Mouse (Mus musculus) liver, embryonic 15.5 days (tissue): ENCODE results near the gene Fam222b. TPM values are rescaled to one million over a fixed set of nuclear protein-coding genes. Genes with fewer than 3 reads are reported as not detected.
A peak's percentile ranks its signal among the peaks of the same experiment; 100 is the strongest.

Experiments
- ATAC-seq: fragments of 200-750 bp; cut with Nextera tagmentation; 2 replicates; pipeline ENCODE4 v1.8.0; 2017; ENCODE audit warnings: moderate number of reproducible peaks, mild to moderate bottlenecking, moderate library complexity; ENCODE audit not compliant: insufficient read depth
- H3K27ac ChIP-seq: fragments of 300-500 bp; sonication (generic); replicated peaks from 2 replicates; pipeline ENCODE4 v1.5.1; 2015; ENCODE audit warnings: mild to moderate bottlenecking, inconsistent platforms
- H3K27me3 ChIP-seq: fragments of 300-500 bp; sonication (generic); 2 replicates; pipeline ENCODE4 v1.6.1; 2015; ENCODE audit warnings: mild to moderate bottlenecking, inconsistent platforms
- H3K36me3 ChIP-seq: fragments of 300-500 bp; sonication (generic); replicated peaks from 2 replicates; pipeline ENCODE4 v1.6.1; 2015; ENCODE audit warnings: moderate library complexity, mild to moderate bottlenecking, inconsistent platforms
- H3K4me1 ChIP-seq: fragments of 300-500 bp; sonication (generic); replicated peaks from 2 replicates; pipeline ENCODE4 v1.6.1; 2015; ENCODE audit warnings: inconsistent platforms
- H3K4me2 ChIP-seq: fragments of 300-500 bp; sonication (generic); 2 replicates; pipeline ENCODE4 v1.6.1; 2015; ENCODE audit warnings: moderate library complexity, mild to moderate bottlenecking, inconsistent platforms
- H3K4me3 ChIP-seq: fragments of 300-500 bp; sonication (generic); replicated peaks from 2 replicates; pipeline ENCODE4 v1.5.1; 2015; ENCODE audit warnings: mild to moderate bottlenecking, inconsistent platforms
- H3K9ac ChIP-seq: fragments of 300-500 bp; sonication (generic); 2 replicates; pipeline ENCODE4 v1.6.1; 2015; ENCODE audit warnings: moderate library complexity, mild to moderate bottlenecking, inconsistent platforms
- H3K9me3 ChIP-seq: fragments of 300-500 bp; sonication (generic); replicated peaks from 2 replicates; pipeline ENCODE4 v1.6.1; 2016; ENCODE audit warnings: inconsistent platforms
- WGBS: fragments of 180-500 bp; shearing (Covaris S2); methylation state at CpG from one replicate; pipeline ENCODE4 v1.1.7; 2015; ENCODE audit warnings: mixed read lengths; ENCODE audit not compliant: insufficient replicate concordance; 5-methylcytosine and 5-hydroxymethylcytosine counted together
- polyA plus RNA-seq: library from polyadenylated mRNA; unstranded; fragments of >200 nt; fragmentation: Nextera tagmentation; extraction: Ambion mirVana; gene quantifications from 2 replicates; pipeline ENCODE4 v1.2.1, GENCODE M21; 2015

Gene Fam222b
- polyA plus RNA-seq, 1 experiment from 2014 or later: 4.3 TPM

DNA sequence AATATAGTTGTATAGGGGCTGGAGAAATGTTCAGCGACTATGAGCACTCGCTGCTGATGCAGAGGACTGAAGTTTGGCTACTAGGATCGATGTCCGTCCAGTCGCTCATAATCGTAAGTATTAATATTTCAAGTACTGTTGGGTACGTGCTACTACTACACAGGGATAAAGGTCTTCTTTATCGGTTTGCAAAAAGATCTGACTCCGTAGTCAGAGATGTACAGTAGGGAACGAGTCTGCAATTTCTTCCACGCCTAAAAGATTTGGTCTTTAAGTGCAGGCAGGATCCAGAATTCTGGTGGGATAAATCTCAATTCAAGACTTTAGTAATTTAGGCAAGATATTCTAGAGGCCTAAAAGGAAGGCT lies 340 bp upstream of the Fam222b start:
- 45% methylated on average over 11 of the region's 11 CpGs for WGBS
- H3K36me3 ChIP-seq: no peaks in the 10 kb centered on the region
- no peak for ATAC-seq
- peak overlapping the region; percentile 68 for H3K4me3 ChIP-seq
- peaks cover 10% of the 10 kb centered on the region; the same call in 1 of the 2 replicates for H3K27me3 ChIP-seq
- H3K27ac ChIP-seq: peak overlapping the region; percentile 55
- peak overlapping the region; percentile 62 for H3K9ac ChIP-seq
- peaks cover 32% of the 10 kb centered on the region for H3K4me1 ChIP-seq
- peak overlapping the region; percentile 94 for H3K4me2 ChIP-seq
- no peaks in the 10 kb centered on the region for H3K9me3 ChIP-seq

GRCm38 (mm10) chr11:78095144-78095516 lies 670 bp downstream of the Fam222b start:
- no peak; the same call in 1 of the 2 replicates for ATAC-seq
- Histone ChIP-seq H3K4me3 (peak overlapping the region; percentile 68), H3K4me1 (peaks cover 32% of the 10 kb centered on the region), H3K9ac (peak overlapping the region; percentile 62), H3K9me3 (no peaks in the 10 kb centered on the region), H3K27me3 (peaks cover 10% of the 10 kb centered on the region; the same call in 1 of the 2 replicates), H3K4me2 (peak overlapping the region; percentile 94), H3K36me3 (no peaks in the 10 kb centered on the region), H3K27ac (0 out of 2 replicates have a peak overlapping the region, but pooled peaks have one; percentile 55)
- 28% methylated on average over 5 of the region's 5 CpGs for WGBS

DNA sequence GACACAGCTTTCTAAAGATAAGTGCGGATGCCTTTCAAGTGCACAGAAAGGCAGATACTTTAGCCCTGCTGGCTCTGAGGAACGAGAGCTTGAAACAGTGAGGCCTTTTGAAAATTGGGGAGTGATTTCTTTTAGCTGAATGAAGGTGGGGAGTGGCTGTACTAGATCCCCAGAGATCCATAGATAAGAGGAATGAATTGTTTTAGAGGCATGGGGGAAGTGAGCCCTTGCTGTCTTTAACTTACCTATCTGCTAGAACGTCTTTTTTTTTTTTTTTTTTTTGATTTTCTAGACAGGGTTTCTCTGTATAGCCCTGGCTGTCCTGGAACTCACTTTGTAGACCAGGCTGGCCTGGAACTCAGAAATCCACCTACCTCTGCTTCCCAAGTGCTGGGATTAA lies 2.6 kb downstream of the Fam222b start:
- H3K27me3 ChIP-seq: peaks cover 10% of the 10 kb centered on the region; the same call in 1 of the 2 replicates
- no peak overlapping the region for H3K27ac ChIP-seq
- H3K4me2 ChIP-seq: peak overlapping the region; percentile 6
- no peak overlapping the region for H3K9ac ChIP-seq
- H3K4me3 ChIP-seq: no peak overlapping the region
- H3K4me1 ChIP-seq: peaks cover 41% of the 10 kb centered on the region
- no peak for ATAC-seq
- H3K36me3 ChIP-seq: no peaks in the 10 kb centered on the region
- H3K9me3 ChIP-seq: no peaks in the 10 kb centered on the region
- WGBS: 42% methylated on average over 3 of the region's 3 CpGs

- Histone ChIP-seq H3K9me3 (no peaks in the 10 kb centered on the region), H3K27ac (peak overlapping the region; percentile 51), H3K4me2 (0 out of 2 replicates have a peak overlapping the region, but pooled peaks have one; percentile 14), H3K4me1 (peaks cover 43% of the 10 kb centered on the region), H3K9ac (no peak overlapping the region), H3K27me3 (0 out of 2 replicates have a peak, but pooled peaks cover under 1% of the 10 kb centered on the region), H3K36me3 (no peaks in the 10 kb centered on the region), H3K4me3 (peak overlapping the region; percentile 17; the same call in 1 of the 2 replicates)
- 54% methylated on average over 11 of the region's 11 CpGs for WGBS
- ATAC-seq: no peak
Observed at GRCm38 (mm10) chr11:78100746-78101145, 6.3 kb downstream of the Fam222b start.

- Histone ChIP-seq H3K4me1 (peaks cover 31% of the 10 kb centered on the region), H3K36me3 (0 out of 2 replicates have a peak, but pooled peaks cover 5% of the 10 kb centered on the region), H3K4me2 (no peak overlapping the region), H3K27me3 (no peaks in the 10 kb centered on the region), H3K4me3 (no peak overlapping the region), H3K9me3 (no peaks in the 10 kb centered on the region), H3K27ac (peak overlapping the region; percentile 49; the same call in 1 of the 2 replicates), H3K9ac (no peak overlapping the region)
- no peak for ATAC-seq
- 62% methylated on average over 5 of the region's 5 CpGs for WGBS
Observed at GRCm38 (mm10) chr11:78102142-78102541, 7.7 kb downstream of the Fam222b start.

GRCm38 (mm10) chr11:78102958-78103747 lies 8.7 kb downstream of the Fam222b start:
- Histone ChIP-seq H3K36me3 (0 out of 2 replicates have a peak, but pooled peaks cover 5% of the 10 kb centered on the region), H3K4me3 (no peak overlapping the region), H3K27ac (peak overlapping the region; percentile 49), H3K9ac (no peak overlapping the region; the same call in 1 of the 2 replicates), H3K27me3 (no peaks in the 10 kb centered on the region), H3K4me2 (no peak overlapping the region), H3K9me3 (no peaks in the 10 kb centered on the region), H3K4me1 (peaks cover 28% of the 10 kb centered on the region)
- ATAC-seq: no peak
- 30% methylated on average over 5 of the region's 5 CpGs for WGBS

GRCm38 (mm10) chr11:78104501-78104900 lies 10.0 kb downstream of the Fam222b start:
- ATAC-seq: no peak
- H3K9me3 ChIP-seq: no peaks in the 10 kb centered on the region
- H3K27me3 ChIP-seq: no peaks in the 10 kb centered on the region
- H3K4me1 ChIP-seq: peaks cover 30% of the 10 kb centered on the region
- H3K9ac ChIP-seq: no peak overlapping the region
- H3K4me3 ChIP-seq: no peak overlapping the region
- WGBS: 76% methylated on average over 5 of the region's 5 CpGs
- H3K36me3 ChIP-seq: 0 out of 2 replicates have a peak, but pooled peaks cover 5% of the 10 kb centered on the region
- no peak overlapping the region for H3K4me2 ChIP-seq
- H3K27ac ChIP-seq: 0 out of 2 replicates have a peak overlapping the region, but pooled peaks have one; percentile 35

DNA sequence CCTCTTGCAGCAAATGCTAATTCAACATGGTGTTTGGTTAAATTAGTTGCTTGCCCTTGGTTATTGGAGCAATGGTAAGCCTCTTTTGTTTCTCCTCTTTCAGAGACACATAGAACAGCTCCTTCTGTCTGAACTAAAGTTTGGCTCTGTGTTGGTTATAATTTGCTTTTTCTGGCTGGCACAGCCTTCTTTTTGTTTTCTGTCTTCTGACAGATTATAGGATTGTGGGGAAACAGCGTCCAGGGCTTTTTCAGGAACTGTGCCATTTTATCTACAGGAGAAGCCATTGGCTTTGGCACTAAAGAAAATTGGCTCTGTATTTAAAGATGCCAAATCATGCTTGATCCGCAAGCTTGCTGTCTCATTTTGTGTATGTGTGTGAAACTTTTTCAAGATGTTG lies 19.2 kb downstream of the Fam222b start:
- no peaks in the 10 kb centered on the region for H3K36me3 ChIP-seq
- H3K4me1 ChIP-seq: peaks cover 58% of the 10 kb centered on the region
- no peak overlapping the region for H3K4me2 ChIP-seq
- H3K4me3 ChIP-seq: no peak overlapping the region
- no peaks in the 10 kb centered on the region for H3K9me3 ChIP-seq
- H3K27me3 ChIP-seq: no peaks in the 10 kb centered on the region
- 79% methylated on average over 2 of the region's 2 CpGs for WGBS
- no peak overlapping the region for H3K27ac ChIP-seq
- H3K9ac ChIP-seq: no peak overlapping the region
- no peak for ATAC-seq

DNA sequence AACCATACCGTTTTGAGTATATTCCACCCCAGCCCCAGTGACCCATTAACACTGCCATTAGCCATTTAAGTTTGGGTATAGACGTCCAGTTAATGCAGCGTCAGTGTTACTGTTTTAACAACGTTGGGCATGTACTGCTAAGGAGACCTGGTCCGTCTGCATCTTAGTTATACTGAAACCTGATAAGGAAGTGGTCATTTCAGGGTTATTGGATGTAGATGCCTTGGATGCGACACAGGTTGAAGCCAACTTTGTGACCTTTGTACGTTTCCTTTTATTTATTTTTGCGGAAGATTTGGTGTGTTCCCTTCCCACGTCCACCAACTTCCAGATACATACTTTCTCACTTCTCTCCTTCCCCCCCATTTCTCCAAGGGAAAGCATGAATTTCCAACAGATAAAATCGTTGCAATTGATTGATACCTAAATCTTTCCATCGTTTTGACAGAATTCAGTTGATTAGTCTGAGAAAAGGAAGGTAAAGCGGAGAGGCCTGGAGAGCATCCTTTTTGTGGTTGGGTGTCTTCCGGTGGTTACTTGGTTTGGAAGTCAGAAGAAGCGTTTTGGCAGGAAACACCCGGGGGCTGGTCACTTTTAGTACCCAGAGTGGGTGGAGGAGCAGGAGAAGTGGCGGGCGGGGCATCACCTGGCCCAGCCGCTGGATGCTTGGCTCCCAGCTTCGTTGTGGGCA lies 20.4 kb downstream of the Fam222b start:
- Histone ChIP-seq H3K4me1 (peaks cover 65% of the 10 kb centered on the region), H3K4me2 (peak overlapping the region; percentile 80), H3K9ac (peak overlapping the region; percentile 65), H3K36me3 (no peaks in the 10 kb centered on the region), H3K27ac (peak overlapping the region; percentile 65), H3K9me3 (no peaks in the 10 kb centered on the region), H3K4me3 (peak overlapping the region; percentile 73), H3K27me3 (no peaks in the 10 kb centered on the region)
- ATAC-seq: no peak
- 10% methylated on average over 19 of the region's 19 CpGs for WGBS

- peak overlapping the region; percentile 80 for H3K4me2 ChIP-seq
- peaks cover 68% of the 10 kb centered on the region for H3K4me1 ChIP-seq
- ATAC-seq: peak; percentile 99
- peak overlapping the region; percentile 74 for H3K27ac ChIP-seq
- H3K27me3 ChIP-seq: no peaks in the 10 kb centered on the region
- peak overlapping the region; percentile 73 for H3K4me3 ChIP-seq
- H3K9me3 ChIP-seq: no peaks in the 10 kb centered on the region
- WGBS: under 1% methylated on average over 37 of the region's 37 CpGs
- peak overlapping the region; percentile 65 for H3K9ac ChIP-seq
- no peaks in the 10 kb centered on the region for H3K36me3 ChIP-seq
Observed at GRCm38 (mm10) chr11:78115367-78116145, 21.1 kb downstream of the Fam222b start.

- Histone ChIP-seq H3K9me3 (no peaks in the 10 kb centered on the region), H3K27me3 (no peaks in the 10 kb centered on the region), H3K4me1 (peaks cover 73% of the 10 kb centered on the region), H3K4me3 (peak overlapping the region; percentile 73), H3K4me2 (peak overlapping the region; percentile 80), H3K9ac (peak overlapping the region; percentile 65), H3K36me3 (no peaks in the 10 kb centered on the region), H3K27ac (peak overlapping the region; percentile 74)
- no peak for ATAC-seq
- 7% methylated on average over 5 of the region's 5 CpGs for WGBS
Observed at GRCm38 (mm10) chr11:78116146-78116410, 21.6 kb downstream of the Fam222b start.
